Mouse (Mus musculus): ENCODE results near the gene Comt. TPM values are rescaled to one million over a fixed set of nuclear protein-coding genes. Genes with fewer than 3 reads are reported as not detected.

Gene Comt
- polyA plus RNA-seq, 1 experiment from 2014 or later: 90.1 TPM

- Histone ChIP-seq H3K27me3 (ENCODE audit: control insufficient read depth, insufficient read depth, low read length) (no peaks in the 10 kb centered on the region), H3K4me2 (no peak overlapping the region), H3K9me3 (replicated peaks; ENCODE audit: control insufficient read depth, low read length) (no peaks in the 10 kb centered on the region), H3K4me3 (ENCODE audit: low read depth, low read length) (no peak overlapping the region), H3K36me3 (ENCODE audit: control insufficient read depth, insufficient read depth, low read length) (peaks cover 14% of the 10 kb centered on the region), H3K9ac (ENCODE audit: low read depth, low read length) (no peak overlapping the region), H3K4me1 (ENCODE audit: control insufficient read depth, insufficient read depth, low read length) (peaks cover 12% of the 10 kb centered on the region; the same call in 1 of the 2 replicates), H3K27ac (ENCODE audit: low read depth, low read length) (no peak overlapping the region)
- 90% methylated on average over 13 of the region's 13 CpGs for WGBS (ENCODE audit: insufficient replicate concordance)
- no peak for ATAC-seq (replicated peaks; ENCODE audit: insufficient number of reproducible peaks, low FRiP score, low TSS enrichment)
Observed at GRCm38 (mm10) chr16:18411026-18411649, 15.5 kb downstream of the Comt start.

- 87% methylated on average over 5 of the region's 5 CpGs for WGBS (ENCODE audit: insufficient replicate concordance)
- peaks cover 17% of the 10 kb centered on the region for H3K36me3 ChIP-seq (ENCODE audit: control insufficient read depth, insufficient read depth, low read length)
Observed at GRCm38 (mm10) chr16:18410418-18410817, 16.2 kb downstream of the Comt start.

DNA sequence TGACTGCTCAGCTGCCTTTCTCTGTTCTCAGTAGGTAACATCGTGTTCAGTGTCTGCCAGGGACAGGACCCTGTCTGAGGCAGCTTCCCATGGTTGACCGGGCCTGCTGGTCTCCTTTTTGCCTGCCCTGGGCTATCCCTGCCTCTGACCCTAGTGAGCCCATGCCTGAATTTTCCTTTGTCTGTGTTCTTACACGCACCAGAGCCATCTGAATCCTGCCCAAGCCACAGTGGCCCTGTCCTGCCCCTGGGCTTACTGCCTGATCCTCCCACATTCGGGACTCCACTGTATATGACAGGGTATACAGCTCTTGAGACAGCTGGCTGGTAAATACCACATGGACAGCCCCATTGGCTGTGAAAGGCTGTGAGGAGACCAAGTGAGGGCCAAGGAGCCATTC lies 16.9 kb downstream of the Comt start:
- H3K9me3 ChIP-seq (replicated peaks; ENCODE audit: control insufficient read depth, low read length): no peaks in the 10 kb centered on the region
- ATAC-seq (replicated peaks; ENCODE audit: insufficient number of reproducible peaks, low FRiP score, low TSS enrichment): no peak
- no peak overlapping the region for H3K9ac ChIP-seq (ENCODE audit: low read depth, low read length)
- H3K27me3 ChIP-seq (ENCODE audit: control insufficient read depth, insufficient read depth, low read length): no peaks in the 10 kb centered on the region
- H3K4me2 ChIP-seq: no peak overlapping the region
- peaks cover 12% of the 10 kb centered on the region; the same call in 1 of the 2 replicates for H3K4me1 ChIP-seq (ENCODE audit: control insufficient read depth, insufficient read depth, low read length)
- peaks cover 19% of the 10 kb centered on the region for H3K36me3 ChIP-seq (ENCODE audit: control insufficient read depth, insufficient read depth, low read length)
- no peak overlapping the region for H3K4me3 ChIP-seq (ENCODE audit: low read depth, low read length)
- WGBS (ENCODE audit: insufficient replicate concordance): 79% methylated on average over 4 of the region's 4 CpGs
- no peak overlapping the region for H3K27ac ChIP-seq (ENCODE audit: low read depth, low read length)

More at GRCm38 (mm10) chr16:18410418-18410817, 16.2 kb downstream of the Comt start:
- no peak overlapping the region for H3K4me2 ChIP-seq
- no peaks in the 10 kb centered on the region for H3K9me3 ChIP-seq (replicated peaks; ENCODE audit: control insufficient read depth, low read length)
- peaks cover 12% of the 10 kb centered on the region; the same call in 1 of the 2 replicates for H3K4me1 ChIP-seq (ENCODE audit: control insufficient read depth, insufficient read depth, low read length)
- ATAC-seq (replicated peaks; ENCODE audit: insufficient number of reproducible peaks, low FRiP score, low TSS enrichment): no peak
- H3K9ac ChIP-seq (ENCODE audit: low read depth, low read length): no peak overlapping the region
- no peaks in the 10 kb centered on the region for H3K27me3 ChIP-seq (ENCODE audit: control insufficient read depth, insufficient read depth, low read length)
- H3K4me3 ChIP-seq (ENCODE audit: low read depth, low read length): no peak overlapping the region
- no peak overlapping the region for H3K27ac ChIP-seq (ENCODE audit: low read depth, low read length)

DNA sequence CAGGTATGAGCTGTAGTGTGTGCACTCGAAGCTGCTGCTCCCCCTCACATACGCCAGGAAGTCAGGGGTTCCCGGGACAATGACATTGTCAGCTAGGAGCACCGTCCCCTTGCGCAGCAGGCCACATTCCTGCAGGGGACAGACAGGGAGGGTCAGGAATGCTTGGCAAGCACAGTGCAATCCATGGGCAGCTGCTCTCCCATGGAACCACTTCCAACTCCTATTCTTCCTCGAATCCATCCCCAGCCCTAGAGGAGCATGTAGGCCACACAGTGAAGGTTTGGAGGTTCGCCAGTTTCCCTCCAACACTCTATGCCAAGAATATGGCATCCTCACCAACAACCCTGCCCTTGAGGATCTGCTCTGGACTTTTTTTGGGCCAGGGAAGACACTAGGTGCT lies 18.7 kb downstream of the Comt start:
- Histone ChIP-seq H3K36me3 (ENCODE audit: control insufficient read depth, insufficient read depth, low read length) (peaks cover 29% of the 10 kb centered on the region), H3K4me1 (ENCODE audit: control insufficient read depth, insufficient read depth, low read length) (peaks cover 12% of the 10 kb centered on the region; the same call in 1 of the 2 replicates), H3K27me3 (ENCODE audit: control insufficient read depth, insufficient read depth, low read length) (no peaks in the 10 kb centered on the region), H3K9ac (ENCODE audit: low read depth, low read length) (no peak overlapping the region), H3K4me3 (ENCODE audit: low read depth, low read length) (no peak overlapping the region), H3K4me2 (no peak overlapping the region), H3K27ac (ENCODE audit: low read depth, low read length) (peak overlapping the region; percentile 13; the same call in 1 of the 2 replicates), H3K9me3 (replicated peaks; ENCODE audit: control insufficient read depth, low read length) (no peaks in the 10 kb centered on the region)
- ATAC-seq (replicated peaks; ENCODE audit: insufficient number of reproducible peaks, low FRiP score, low TSS enrichment): no peak
- WGBS (ENCODE audit: insufficient replicate concordance): 59% methylated on average over 7 of the region's 7 CpGs

GRCm38 (mm10) chr16:18406293-18406692 lies 20.4 kb downstream of the Comt start:
- Histone ChIP-seq H3K27ac (ENCODE audit: low read depth, low read length) (no peak overlapping the region), H3K27me3 (ENCODE audit: control insufficient read depth, insufficient read depth, low read length) (no peaks in the 10 kb centered on the region), H3K4me3 (ENCODE audit: low read depth, low read length) (no peak overlapping the region), H3K9me3 (replicated peaks; ENCODE audit: control insufficient read depth, low read length) (no peaks in the 10 kb centered on the region), H3K4me2 (no peak overlapping the region), H3K9ac (ENCODE audit: low read depth, low read length) (no peak overlapping the region), H3K36me3 (ENCODE audit: control insufficient read depth, insufficient read depth, low read length) (peaks cover 38% of the 10 kb centered on the region), H3K4me1 (ENCODE audit: control insufficient read depth, insufficient read depth, low read length) (peaks cover 14% of the 10 kb centered on the region)
- ATAC-seq (replicated peaks; ENCODE audit: insufficient number of reproducible peaks, low FRiP score, low TSS enrichment): no peak; the same call in 1 of the 2 replicates
- WGBS (ENCODE audit: insufficient replicate concordance): 12% methylated on average over 2 of the region's 2 CpGs

- peaks cover 38% of the 10 kb centered on the region for H3K36me3 ChIP-seq (ENCODE audit: control insufficient read depth, insufficient read depth, low read length)
- no peak overlapping the region for H3K4me3 ChIP-seq (ENCODE audit: low read depth, low read length)
- no peaks in the 10 kb centered on the region for H3K9me3 ChIP-seq (replicated peaks; ENCODE audit: control insufficient read depth, low read length)
- H3K27me3 ChIP-seq (ENCODE audit: control insufficient read depth, insufficient read depth, low read length): no peaks in the 10 kb centered on the region
- H3K4me2 ChIP-seq: no peak overlapping the region
- H3K9ac ChIP-seq (ENCODE audit: low read depth, low read length): 0 out of 2 replicates have a peak overlapping the region, but pooled peaks have one; percentile 16
- 80% methylated on average over 2 of the region's 2 CpGs for WGBS (ENCODE audit: insufficient replicate concordance)
- peak overlapping the region; percentile 17; the same call in 1 of the 2 replicates for H3K27ac ChIP-seq (ENCODE audit: low read depth, low read length)
- ATAC-seq (replicated peaks; ENCODE audit: insufficient number of reproducible peaks, low FRiP score, low TSS enrichment): no peak
- H3K4me1 ChIP-seq (ENCODE audit: control insufficient read depth, insufficient read depth, low read length): peaks cover 18% of the 10 kb centered on the region
Observed at GRCm38 (mm10) chr16:18405876-18406275, 20.8 kb downstream of the Comt start.

- 87% methylated on average over 13 of the region's 13 CpGs for WGBS (ENCODE audit: insufficient replicate concordance)
- no peaks in the 10 kb centered on the region for H3K9me3 ChIP-seq (replicated peaks; ENCODE audit: control insufficient read depth, low read length)
- no peak overlapping the region for H3K4me3 ChIP-seq (ENCODE audit: low read depth, low read length)
- peaks cover 24% of the 10 kb centered on the region for H3K4me1 ChIP-seq (ENCODE audit: control insufficient read depth, insufficient read depth, low read length)
- H3K27ac ChIP-seq (ENCODE audit: low read depth, low read length): peak overlapping the region; percentile 17; the same call in 1 of the 2 replicates
- H3K4me2 ChIP-seq: no peak overlapping the region
- ATAC-seq (replicated peaks; ENCODE audit: insufficient number of reproducible peaks, low FRiP score, low TSS enrichment): no peak
- H3K9ac ChIP-seq (ENCODE audit: low read depth, low read length): 0 out of 2 replicates have a peak overlapping the region, but pooled peaks have one; percentile 16
- H3K36me3 ChIP-seq (ENCODE audit: control insufficient read depth, insufficient read depth, low read length): peaks cover 38% of the 10 kb centered on the region
- no peaks in the 10 kb centered on the region for H3K27me3 ChIP-seq (ENCODE audit: control insufficient read depth, insufficient read depth, low read length)
Observed at GRCm38 (mm10) chr16:18405091-18405854, 21.4 kb downstream of the Comt start.

GRCm38 (mm10) chr16:18403285-18403684 lies 23.4 kb downstream of the Comt start:
- H3K9ac ChIP-seq (ENCODE audit: low read depth, low read length): no peak overlapping the region

More at GRCm38 (mm10) chr16:18403285-18403684, 23.4 kb downstream of the Comt start:
- Histone ChIP-seq H3K36me3 (ENCODE audit: control insufficient read depth, insufficient read depth, low read length) (peaks cover 39% of the 10 kb centered on the region), H3K27ac (ENCODE audit: low read depth, low read length) (no peak overlapping the region), H3K4me2 (no peak overlapping the region), H3K4me1 (ENCODE audit: control insufficient read depth, insufficient read depth, low read length) (peaks cover 27% of the 10 kb centered on the region), H3K9me3 (replicated peaks; ENCODE audit: control insufficient read depth, low read length) (no peaks in the 10 kb centered on the region), H3K4me3 (ENCODE audit: low read depth, low read length) (no peak overlapping the region), H3K27me3 (ENCODE audit: control insufficient read depth, insufficient read depth, low read length) (no peaks in the 10 kb centered on the region)
- 84% methylated on average over 12 of the region's 12 CpGs for WGBS (ENCODE audit: insufficient replicate concordance)
- no peak for ATAC-seq (replicated peaks; ENCODE audit: insufficient number of reproducible peaks, low FRiP score, low TSS enrichment)

All from heart, embryonic 11.5 days (tissue).